Mouse (Mus musculus) olfactory bulb, adult 2 months (tissue): ENCODE data around the gene Hecw2.

Experiments
- CTCF ChIP-seq: fragments of 200-500 bp; IDR thresholded peaks from 2 replicates; pipeline ENCODE4 v1.5.1; 2012; ENCODE audit warnings: low read depth, mild to moderate bottlenecking, low read length, moderate library complexity; ENCODE audit not compliant: insufficient read depth
- POLR2A ChIP-seq: fragments of 200-500 bp; IDR thresholded peaks from 2 replicates; pipeline ENCODE4 v1.6.1; 2012; ENCODE audit warnings: mild to moderate bottlenecking, low read depth, low read length, moderate library complexity; ENCODE audit not compliant: insufficient read depth

- no peak for TF ChIP-seq CTCF
- TF ChIP-seq POLR2A: no peak
Observed at GRCm38 (mm10) chr1:54015739-54016138, 179.2 kb downstream of the Hecw2 start.
